Mouse (Mus musculus): ENCODE data around the gene Gm48552. TPM values are rescaled to one million over a fixed set of nuclear protein-coding genes. Genes with fewer than 3 reads are reported as not detected.

Gm48552 gene
- polyA plus RNA-seq, 1 experiment from 2014 or later: 1.7 TPM

GRCm38 (mm10) chr10:81419111-81419928 is 30.5 kb downstream of the Gm48552 start:
- Histone ChIP-seq H3K9me3 (no peaks in the 10 kb centered on the region), H3K4me3 (no peak overlapping the region), H3K27ac (no peak overlapping the region), H3K36me3 (peaks cover 34% of the 10 kb centered on the region), H3K9ac (no peak overlapping the region), H3K4me1 (peaks cover 57% of the 10 kb centered on the region), H3K4me2 (replicated peaks) (no peak overlapping the region), H3K27me3 (peaks cover 5% of the 10 kb centered on the region; the same call in 1 of the 2 replicates)
- ATAC-seq (ENCODE audit: low FRiP score, low read depth): no peak
- WGBS: 91% methylated on average over 10 of the region's 10 CpGs

- H3K27me3 ChIP-seq: peaks cover 11% of the 10 kb centered on the region
- no peak overlapping the region for H3K4me3 ChIP-seq
- no peak overlapping the region for H3K9ac ChIP-seq
- H3K4me1 ChIP-seq: peaks cover 57% of the 10 kb centered on the region
- no peak overlapping the region for H3K27ac ChIP-seq
- WGBS: 83% methylated on average over 40 of the region's 40 CpGs
- ATAC-seq (ENCODE audit: low FRiP score, low read depth): no peak
- H3K36me3 ChIP-seq: peaks cover 28% of the 10 kb centered on the region
- H3K4me2 ChIP-seq (replicated peaks): no peak overlapping the region
- H3K9me3 ChIP-seq: no peaks in the 10 kb centered on the region
Observed at GRCm38 (mm10) chr10:81420191-81420767, 31.5 kb downstream of the Gm48552 start.

- Histone ChIP-seq H3K27ac (no peak overlapping the region), H3K4me2 (replicated peaks) (no peak overlapping the region), H3K4me1 (peaks cover 55% of the 10 kb centered on the region), H3K4me3 (no peak overlapping the region), H3K9ac (no peak overlapping the region), H3K36me3 (peaks cover 26% of the 10 kb centered on the region), H3K27me3 (peaks cover 18% of the 10 kb centered on the region), H3K9me3 (no peaks in the 10 kb centered on the region)
- WGBS: 73% methylated on average over 4 of the region's 4 CpGs
- ATAC-seq (ENCODE audit: low FRiP score, low read depth): no peak
Observed at GRCm38 (mm10) chr10:81421041-81421796, 32.4 kb downstream of the Gm48552 start.

- H3K4me1 ChIP-seq: peaks cover 55% of the 10 kb centered on the region
- peaks cover 20% of the 10 kb centered on the region for H3K27me3 ChIP-seq
- WGBS: 77% methylated on average over 3 of the region's 5 CpGs
Observed at GRCm38 (mm10) chr10:81421797-81422100, 32.9 kb downstream of the Gm48552 start.

GRCm38 (mm10) chr10:81422191-81422590 is 33.4 kb downstream of the Gm48552 start:
- Histone ChIP-seq H3K4me2 (replicated peaks) (no peak overlapping the region), H3K36me3 (peaks cover 26% of the 10 kb centered on the region), H3K27ac (no peak overlapping the region), H3K27me3 (peaks cover 24% of the 10 kb centered on the region), H3K4me1 (peaks cover 54% of the 10 kb centered on the region), H3K9ac (no peak overlapping the region), H3K9me3 (no peaks in the 10 kb centered on the region), H3K4me3 (no peak overlapping the region)
- WGBS: 80% methylated on average over 6 of the region's 6 CpGs
- ATAC-seq (ENCODE audit: low FRiP score, low read depth): no peak

More at GRCm38 (mm10) chr10:81421797-81422100, 32.9 kb downstream of the Gm48552 start:
- ATAC-seq (ENCODE audit: low FRiP score, low read depth): no peak
- Histone ChIP-seq H3K9me3 (no peaks in the 10 kb centered on the region), H3K27ac (no peak overlapping the region), H3K4me3 (no peak overlapping the region), H3K9ac (no peak overlapping the region), H3K36me3 (peaks cover 26% of the 10 kb centered on the region), H3K4me2 (replicated peaks) (no peak overlapping the region)

GRCm38 (mm10) chr10:81422661-81423217 is 33.9 kb downstream of the Gm48552 start:
- no peak overlapping the region for H3K27ac ChIP-seq
- H3K4me3 ChIP-seq: no peak overlapping the region
- H3K36me3 ChIP-seq: peaks cover 26% of the 10 kb centered on the region
- no peak for ATAC-seq (ENCODE audit: low FRiP score, low read depth)
- WGBS: 77% methylated on average over 3 of the region's 3 CpGs
- no peaks in the 10 kb centered on the region for H3K9me3 ChIP-seq
- no peak overlapping the region for H3K9ac ChIP-seq
- H3K27me3 ChIP-seq: peaks cover 30% of the 10 kb centered on the region
- peaks cover 52% of the 10 kb centered on the region for H3K4me1 ChIP-seq
- H3K4me2 ChIP-seq (replicated peaks): no peak overlapping the region

GRCm38 (mm10) chr10:81423476-81424245 is 34.9 kb downstream of the Gm48552 start:
- ATAC-seq (ENCODE audit: low FRiP score, low read depth): no peak
- Histone ChIP-seq H3K9ac (peak overlapping the region; percentile 25), H3K9me3 (no peaks in the 10 kb centered on the region), H3K27ac (peak overlapping the region; percentile 34; the same call in 1 of the 2 replicates), H3K27me3 (peaks cover 39% of the 10 kb centered on the region), H3K4me3 (peak overlapping the region; percentile 68; the same call in 1 of the 2 replicates), H3K4me1 (peaks cover 42% of the 10 kb centered on the region), H3K36me3 (peaks cover 25% of the 10 kb centered on the region), H3K4me2 (replicated peaks) (peak overlapping the region; percentile 85)
- 61% methylated on average over 4 of the region's 4 CpGs for WGBS

- Histone ChIP-seq H3K27me3 (peaks cover 45% of the 10 kb centered on the region), H3K27ac (peak overlapping the region; percentile 48; the same call in 1 of the 2 replicates), H3K4me1 (peaks cover 35% of the 10 kb centered on the region), H3K4me2 (replicated peaks) (peak overlapping the region; percentile 85), H3K9me3 (no peaks in the 10 kb centered on the region), H3K36me3 (peaks cover 18% of the 10 kb centered on the region), H3K9ac (peak overlapping the region; percentile 84), H3K4me3 (peak overlapping the region; percentile 68)
- ATAC-seq (ENCODE audit: low FRiP score, low read depth): no peak
- 3% methylated on average over 25 of the region's 25 CpGs for WGBS
Observed at GRCm38 (mm10) chr10:81424246-81425051, 35.6 kb downstream of the Gm48552 start.

GRCm38 (mm10) chr10:81425236-81425850 is 36.5 kb downstream of the Gm48552 start:
- Histone ChIP-seq H3K27me3 (peaks cover 45% of the 10 kb centered on the region), H3K36me3 (peaks cover 9% of the 10 kb centered on the region), H3K4me2 (replicated peaks) (peak overlapping the region; percentile 85), H3K27ac (peak overlapping the region; percentile 48), H3K4me1 (peaks cover 39% of the 10 kb centered on the region), H3K9me3 (no peaks in the 10 kb centered on the region), H3K4me3 (peak overlapping the region; percentile 68), H3K9ac (peak overlapping the region; percentile 84)
- no peak for ATAC-seq (ENCODE audit: low FRiP score, low read depth)
- WGBS: 33% methylated on average over 10 of the region's 10 CpGs

- 0 out of 2 replicates have a peak, but pooled peaks cover under 1% of the 10 kb centered on the region for H3K36me3 ChIP-seq
- peaks cover 45% of the 10 kb centered on the region for H3K27me3 ChIP-seq
- no peaks in the 10 kb centered on the region for H3K9me3 ChIP-seq
- H3K4me1 ChIP-seq: peaks cover 42% of the 10 kb centered on the region
- H3K27ac ChIP-seq: peak overlapping the region; percentile 39; the same call in 1 of the 2 replicates
- H3K4me3 ChIP-seq: peak overlapping the region; percentile 68
- WGBS: 0% methylated on average over 9 of the region's 33 CpGs
- H3K4me2 ChIP-seq (replicated peaks): peak overlapping the region; percentile 85
- H3K9ac ChIP-seq: peak overlapping the region; percentile 84
- no peak for ATAC-seq (ENCODE audit: low FRiP score, low read depth)
Observed at GRCm38 (mm10) chr10:81426081-81426671, 37.4 kb downstream of the Gm48552 start.

Data from limb, embryonic 13.5 days (tissue).